Mouse (Mus musculus): ENCODE measurements at regions not wholly inside any gene's neighbourhood (a gene's known extent, or its start where the extent isn't known, plus 50 kb on each side); places are given as distances from the start of the nearest gene placed in this dataset.
A peak's percentile ranks its signal among the peaks of the same experiment; 100 is the strongest.

DNA sequence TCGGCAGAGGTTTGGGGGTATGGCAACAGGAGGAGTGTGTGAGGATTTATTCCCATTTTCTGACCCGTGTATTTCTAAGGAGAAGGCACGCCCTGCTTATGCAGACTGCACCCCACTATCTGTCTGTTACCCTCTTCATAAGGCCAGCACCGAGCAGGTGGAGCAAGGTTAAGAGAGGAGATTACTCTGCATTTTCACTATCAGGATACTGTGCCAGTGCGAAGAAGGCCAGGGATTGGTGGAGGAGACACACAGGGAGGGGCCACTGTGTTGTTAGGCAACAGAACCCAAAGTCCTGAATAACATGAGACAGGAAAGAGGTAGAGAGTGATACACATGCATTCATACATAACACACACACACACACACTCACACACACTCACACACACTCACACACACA, 136.6 kb upstream of the Tbx20 start:
- no peak overlapping the region for H3K9ac ChIP-seq (ENCODE audit: low read length)
- H3K27ac ChIP-seq (replicated peaks in 1 of 2; ENCODE audit: control insufficient read depth in 1 of 2, insufficient read depth in 1 of 2, low read depth in 2 of 2, low read length in 2 of 2) = peak overlapping the region in 1 of 2 experiments; percentile 34; a peak in 2 of 4 replicates
- WGBS = 34% methylated on average over 5 of the region's 5 CpGs

DNA sequence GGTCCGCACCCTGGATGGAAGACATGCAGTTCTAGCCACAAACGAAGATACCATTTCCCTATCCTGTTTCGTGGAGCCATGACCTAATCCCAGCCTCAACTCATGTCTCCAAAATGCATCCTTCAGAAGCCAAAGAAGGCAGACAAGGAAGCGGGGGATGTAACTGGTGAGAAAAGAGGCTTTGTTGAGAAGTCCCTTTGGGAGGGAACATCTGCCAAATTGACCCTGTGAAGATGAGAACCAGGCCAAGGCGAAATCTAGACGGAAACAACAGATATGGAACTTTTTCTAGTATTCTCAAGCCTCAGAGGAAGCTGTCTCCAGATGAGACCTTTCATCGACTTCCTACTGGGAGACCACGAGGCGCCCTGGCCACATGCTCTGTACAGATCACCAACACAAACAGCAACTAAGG, 145.9 kb upstream of the Tbx20 start:
- Histone ChIP-seq H3K4me1 (ENCODE audit: control insufficient read depth in 2 of 2, insufficient read depth in 2 of 2, low read length in 2 of 2) (peaks cover 14 to 18% of the 10 kb centered on the region in 2 experiments), H3K9ac (ENCODE audit: low read length) (no peak overlapping the region), H3K27me3 (ENCODE audit: control insufficient read depth, insufficient read depth, low read length) (no peaks in the 10 kb centered on the region), H3K27ac (replicated peaks in 1 of 2; ENCODE audit: control insufficient read depth in 1 of 2, insufficient read depth in 1 of 2, low read depth in 2 of 2, low read length in 2 of 2) (peak overlapping the region in 1 of 2 experiments; percentile 78; a peak in 2 of 4 replicates), H3K4me3 (ENCODE audit: control insufficient read depth in 1 of 2, insufficient read depth in 1 of 2, low read depth in 1 of 2, low read length in 2 of 2) (no peak overlapping the region), H3K9me3 (ENCODE audit: control insufficient read depth, low read length) (no peaks in the 10 kb centered on the region), H3K36me3 (ENCODE audit: control insufficient read depth, insufficient read depth, low read length) (no peaks in the 10 kb centered on the region), H3K4me2 (ENCODE audit: low read length) (no peak overlapping the region)
- WGBS = 42% methylated on average over 9 of the region's 9 CpGs
- peak; percentile 74 for ATAC-seq (ENCODE audit: insufficient number of reproducible peaks, insufficient read depth, low FRiP score, low read depth)

More for the DNA sequence above, 136.6 kb upstream of the Tbx20 start:
- Histone ChIP-seq H3K4me2 (ENCODE audit: low read length) (no peak overlapping the region), H3K9me3 (ENCODE audit: control insufficient read depth, low read length) (no peaks in the 10 kb centered on the region), H3K27me3 (ENCODE audit: control insufficient read depth, insufficient read depth, low read length) (no peaks in the 10 kb centered on the region), H3K36me3 (ENCODE audit: control insufficient read depth, insufficient read depth, low read length) (no peaks in the 10 kb centered on the region), H3K4me1 (ENCODE audit: control insufficient read depth in 2 of 2, insufficient read depth in 2 of 2, low read length in 2 of 2) (peaks cover 8 to 20% of the 10 kb centered on the region in 2 experiments; a peak in 2 of 4 replicates), H3K4me3 (ENCODE audit: control insufficient read depth in 1 of 2, insufficient read depth in 1 of 2, low read depth in 1 of 2, low read length in 2 of 2) (no peak overlapping the region)
- 0 out of 2 replicates have a peak, but pooled peaks have one; percentile 21 for ATAC-seq (ENCODE audit: insufficient number of reproducible peaks, insufficient read depth, low FRiP score, low read depth)

DNA sequence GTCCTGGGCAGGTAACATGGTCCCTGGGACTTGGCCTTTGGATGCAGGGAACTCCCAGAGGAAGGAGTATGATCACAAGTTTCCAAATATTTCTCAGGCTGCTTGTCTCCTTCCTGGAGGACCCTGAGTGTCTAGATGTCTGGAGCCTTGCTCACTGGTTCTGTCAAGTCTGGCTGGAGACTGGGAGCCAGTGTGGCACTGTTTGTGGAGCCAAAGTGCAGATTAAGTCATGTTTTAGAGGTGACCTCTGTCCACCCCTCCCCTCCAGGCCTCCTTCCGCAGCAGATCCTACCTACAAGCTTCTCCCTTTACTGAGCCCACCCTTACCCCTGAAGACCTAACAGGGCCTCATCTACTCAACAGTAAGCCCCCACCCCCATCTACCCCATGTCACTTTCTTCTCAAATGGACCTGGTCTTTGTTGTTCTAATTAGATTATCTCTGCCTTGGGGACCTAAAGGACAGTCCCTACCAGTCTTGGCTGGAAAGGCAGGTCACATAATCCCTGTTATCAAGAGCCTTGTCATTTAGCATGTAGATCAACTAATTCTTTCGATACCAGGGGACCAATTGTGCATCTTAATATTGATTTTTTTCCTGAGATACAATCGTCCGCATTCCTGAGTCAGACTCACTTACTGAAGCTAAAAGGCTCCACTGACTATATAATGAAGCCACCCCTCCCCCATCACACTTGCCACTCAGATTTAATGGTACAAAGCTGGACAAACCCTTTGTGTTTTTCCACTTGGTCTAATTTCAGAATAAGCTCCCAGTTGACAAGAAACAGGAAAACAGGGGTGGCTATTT, 148.2 kb upstream of the Tbx20 start:
- H3K9me3 ChIP-seq (ENCODE audit: control insufficient read depth, low read length) = no peaks in the 10 kb centered on the region
- H3K27ac ChIP-seq (replicated peaks in 1 of 2; ENCODE audit: control insufficient read depth in 1 of 2, insufficient read depth in 1 of 2, low read depth in 2 of 2, low read length in 2 of 2) = no peak overlapping the region; a peak in 1 of 4 replicates
- no peak for ATAC-seq (ENCODE audit: insufficient number of reproducible peaks, insufficient read depth, low FRiP score, low read depth)
- no peak overlapping the region for H3K4me2 ChIP-seq (ENCODE audit: low read length)
- H3K4me3 ChIP-seq (ENCODE audit: control insufficient read depth in 1 of 2, insufficient read depth in 1 of 2, low read depth in 1 of 2, low read length in 2 of 2) = no peak overlapping the region
- no peaks in the 10 kb centered on the region for H3K27me3 ChIP-seq (ENCODE audit: control insufficient read depth, insufficient read depth, low read length)
- no peak overlapping the region for H3K9ac ChIP-seq (ENCODE audit: low read length)
- H3K36me3 ChIP-seq (ENCODE audit: control insufficient read depth, insufficient read depth, low read length) = no peaks in the 10 kb centered on the region
- 54% methylated on average over 4 of the region's 4 CpGs for WGBS
- peaks cover 14 to 18% of the 10 kb centered on the region in 2 experiments for H3K4me1 ChIP-seq (ENCODE audit: control insufficient read depth in 2 of 2, insufficient read depth in 2 of 2, low read length in 2 of 2)

- H3K27me3 ChIP-seq (ENCODE audit: control insufficient read depth, insufficient read depth, low read length) = no peaks in the 10 kb centered on the region
- H3K9me3 ChIP-seq (ENCODE audit: control insufficient read depth, low read length) = no peaks in the 10 kb centered on the region
- 83% methylated on average over 5 of the region's 5 CpGs for WGBS
- 0 out of 4 replicates have a peak overlapping the region, but pooled peaks of 1 of the 2 experiments have one; percentile 14 for H3K27ac ChIP-seq (replicated peaks in 1 of 2; ENCODE audit: control insufficient read depth in 1 of 2, insufficient read depth in 1 of 2, low read depth in 2 of 2, low read length in 2 of 2)
- no peak overlapping the region for H3K4me2 ChIP-seq (ENCODE audit: low read length)
- H3K4me1 ChIP-seq (ENCODE audit: control insufficient read depth in 2 of 2, insufficient read depth in 2 of 2, low read length in 2 of 2) = peaks cover 14 to 18% of the 10 kb centered on the region in 2 experiments
- no peaks in the 10 kb centered on the region for H3K36me3 ChIP-seq (ENCODE audit: control insufficient read depth, insufficient read depth, low read length)
- no peak for ATAC-seq (ENCODE audit: insufficient number of reproducible peaks, insufficient read depth, low FRiP score, low read depth)
- H3K4me3 ChIP-seq (ENCODE audit: control insufficient read depth in 1 of 2, insufficient read depth in 1 of 2, low read depth in 1 of 2, low read length in 2 of 2) = no peak overlapping the region
- H3K9ac ChIP-seq (ENCODE audit: low read length) = no peak overlapping the region
These were observed 149.4 kb upstream of the Tbx20 start for GRCm38 (mm10) chr9:24923514-24923913.

DNA sequence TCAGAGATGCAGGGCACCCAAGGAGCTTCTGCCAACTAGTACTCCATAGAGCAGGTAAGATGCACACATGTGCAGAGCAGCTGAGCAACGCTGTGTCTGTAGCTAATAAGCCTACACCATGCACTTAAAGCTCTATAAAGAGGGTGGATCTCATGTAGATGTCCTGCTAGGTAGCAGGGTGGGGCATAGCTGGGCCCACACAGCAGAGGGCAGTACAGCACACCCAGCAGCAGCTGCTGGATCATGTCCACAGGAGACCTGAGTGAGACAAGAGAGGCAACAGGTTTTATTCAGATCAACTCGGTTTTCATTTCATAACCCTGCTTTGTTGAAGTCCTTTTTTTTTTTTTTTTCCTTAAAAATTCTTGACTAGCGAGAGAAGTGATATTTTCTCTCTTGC, 151.5 kb upstream of the Gm10181 start:
- Histone ChIP-seq H3K4me1 (ENCODE audit: control insufficient read depth in 2 of 2, insufficient read depth in 2 of 2, low read length in 2 of 2) (peaks cover 0 to 4% of the 10 kb centered on the region in 2 experiments; a peak in 2 of 4 replicates), H3K27me3 (ENCODE audit: control insufficient read depth, insufficient read depth, low read length) (no peaks in the 10 kb centered on the region), H3K4me3 (ENCODE audit: control insufficient read depth in 1 of 2, insufficient read depth in 1 of 2, low read depth in 1 of 2, low read length in 2 of 2) (no peak overlapping the region), H3K36me3 (ENCODE audit: control insufficient read depth, insufficient read depth, low read length) (no peaks in the 10 kb centered on the region), H3K9me3 (ENCODE audit: control insufficient read depth, low read length) (no peaks in the 10 kb centered on the region), H3K4me2 (ENCODE audit: low read length) (no peak overlapping the region), H3K9ac (ENCODE audit: low read length) (no peak overlapping the region), H3K27ac (replicated peaks in 1 of 2; ENCODE audit: control insufficient read depth in 1 of 2, insufficient read depth in 1 of 2, low read depth in 2 of 2, low read length in 2 of 2) (no peak overlapping the region)
- ATAC-seq (ENCODE audit: insufficient number of reproducible peaks, insufficient read depth, low FRiP score, low read depth) = peak; percentile 50; the same call in 1 of the 2 replicates
- 48% methylated on average over 3 of the region's 3 CpGs for WGBS

- peak overlapping the region; percentile 41; the same call in 1 of the 2 replicates for H3K4me2 ChIP-seq (ENCODE audit: low read length)
- ATAC-seq (ENCODE audit: insufficient number of reproducible peaks, insufficient read depth, low FRiP score, low read depth) = no peak
- H3K36me3 ChIP-seq (ENCODE audit: control insufficient read depth, insufficient read depth, low read length) = no peaks in the 10 kb centered on the region
- no peak overlapping the region for H3K4me3 ChIP-seq (ENCODE audit: control insufficient read depth in 1 of 2, insufficient read depth in 1 of 2, low read depth in 1 of 2, low read length in 2 of 2)
- peak overlapping the region; percentile 82 to 95; a peak in 3 of 4 replicates for H3K27ac ChIP-seq (replicated peaks in 1 of 2; ENCODE audit: control insufficient read depth in 1 of 2, insufficient read depth in 1 of 2, low read depth in 2 of 2, low read length in 2 of 2)
- WGBS = 40% methylated on average over 5 of the region's 5 CpGs
- H3K27me3 ChIP-seq (ENCODE audit: control insufficient read depth, insufficient read depth, low read length) = no peaks in the 10 kb centered on the region
- H3K4me1 ChIP-seq (ENCODE audit: control insufficient read depth in 2 of 2, insufficient read depth in 2 of 2, low read length in 2 of 2) = peaks cover 10 to 25% of the 10 kb centered on the region in 2 experiments
- H3K9ac ChIP-seq (ENCODE audit: low read length) = peak overlapping the region; percentile 50; the same call in 1 of the 2 replicates
- no peaks in the 10 kb centered on the region for H3K9me3 ChIP-seq (ENCODE audit: control insufficient read depth, low read length)
These were observed 146.3 kb upstream of the Gm10181 start for GRCm38 (mm10) chr9:24942943-24943342.

GRCm38 (mm10) chr9:24943830-24944229, 145.4 kb upstream of the Gm10181 start:
- H3K4me3 ChIP-seq (ENCODE audit: control insufficient read depth in 1 of 2, insufficient read depth in 1 of 2, low read depth in 1 of 2, low read length in 2 of 2) = no peak overlapping the region
- peaks cover 10 to 25% of the 10 kb centered on the region in 2 experiments for H3K4me1 ChIP-seq (ENCODE audit: control insufficient read depth in 2 of 2, insufficient read depth in 2 of 2, low read length in 2 of 2)
- no peaks in the 10 kb centered on the region for H3K27me3 ChIP-seq (ENCODE audit: control insufficient read depth, insufficient read depth, low read length)
- H3K36me3 ChIP-seq (ENCODE audit: control insufficient read depth, insufficient read depth, low read length) = no peaks in the 10 kb centered on the region
- H3K27ac ChIP-seq (replicated peaks in 1 of 2; ENCODE audit: control insufficient read depth in 1 of 2, insufficient read depth in 1 of 2, low read depth in 2 of 2, low read length in 2 of 2) = peak overlapping the region; percentile 82 to 95
- ATAC-seq (ENCODE audit: insufficient number of reproducible peaks, insufficient read depth, low FRiP score, low read depth) = peak; percentile 82
- H3K9me3 ChIP-seq (ENCODE audit: control insufficient read depth, low read length) = no peaks in the 10 kb centered on the region
- 3% methylated on average over 6 of the region's 6 CpGs for WGBS
- H3K9ac ChIP-seq (ENCODE audit: low read length) = peak overlapping the region; percentile 21; the same call in 1 of the 2 replicates
- H3K4me2 ChIP-seq (ENCODE audit: low read length) = peak overlapping the region; percentile 41
